Mouse (Mus musculus) CD8-positive naive resting alpha-beta T cell, adult 57 days (primary cell): ENCODE results near the gene Gm45618. TPM values are rescaled to one million over a fixed set of nuclear protein-coding genes. Genes with fewer than 3 reads are reported as not detected.

Experiments
- total RNA-seq: library from RNA; stranded (reverse); gene quantifications from one replicate; pipeline ENCODE4 v1.2.4, GENCODE M21; 2023

Gene Gm45618
- total RNA-seq, result not detected

DNA sequence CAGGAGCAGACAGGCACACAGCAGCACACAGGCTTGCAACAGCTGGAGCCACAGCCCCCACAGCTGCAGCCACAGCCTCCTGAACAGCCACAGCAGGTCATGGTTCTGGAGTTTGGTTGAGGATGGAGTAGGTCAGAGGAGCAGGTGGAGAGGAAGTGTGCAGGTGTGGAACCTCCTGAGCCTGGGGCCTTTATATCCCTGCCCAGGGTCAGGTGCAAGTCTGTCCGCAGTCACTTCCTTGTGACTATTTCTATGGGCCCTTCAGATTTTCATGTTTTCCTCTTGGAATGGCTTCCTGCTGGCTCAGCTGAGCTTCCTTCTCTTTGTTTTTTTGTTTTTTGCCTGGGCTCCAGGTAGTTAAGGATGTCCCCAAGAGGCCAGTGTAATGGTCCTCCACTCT is at the start of gene Gm45618:
TSS of gene Gm45618 (minus strand) at position 101 of the 400 bp plus-strand sequence.

DNA sequence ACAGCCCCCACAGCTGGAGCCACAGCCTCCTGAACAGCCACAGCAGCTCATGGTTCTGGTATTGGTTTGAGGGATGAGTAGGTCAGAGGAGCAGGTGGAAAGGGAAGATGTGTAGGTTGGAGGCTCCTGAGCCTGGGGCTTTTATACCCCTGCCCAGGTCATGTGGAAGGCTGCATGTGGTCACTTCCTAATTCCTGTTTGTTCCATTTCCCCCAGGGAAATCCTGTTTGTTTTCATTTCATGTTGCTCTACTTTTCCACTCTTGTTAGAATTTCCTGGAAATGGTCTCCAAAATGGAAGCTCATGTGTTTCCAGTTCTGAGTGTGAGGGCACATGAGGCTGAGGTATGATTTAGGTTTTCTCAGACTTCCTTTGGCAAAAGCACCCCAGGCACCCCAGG is 45.1 kb upstream of the Gm45618 start, which contains the start of gene Gm4553:
TSS of gene Gm4553 (minus strand) at position 101 of the 400 bp plus-strand sequence.

DNA sequence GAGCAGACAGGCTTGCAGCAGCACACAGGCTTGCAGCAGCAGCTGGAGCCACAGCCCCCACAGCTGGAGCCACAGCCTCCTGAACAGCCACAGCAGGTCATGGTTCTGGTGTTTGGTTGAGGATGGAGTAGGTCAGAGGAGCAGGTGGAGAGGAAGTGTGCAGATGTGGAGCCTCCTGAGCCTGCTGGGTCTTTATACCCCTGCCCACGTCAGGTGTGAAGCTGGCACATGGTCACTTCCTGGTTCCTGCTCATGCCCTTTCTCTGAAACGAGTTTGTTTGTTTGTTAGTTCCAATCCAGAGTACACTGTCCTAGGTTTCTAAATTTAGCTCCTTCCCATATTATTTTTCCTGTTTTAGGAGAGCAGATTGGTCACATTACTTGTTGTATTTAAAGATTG is 36.5 kb upstream of the Gm45618 start, which contains the start of gene Gm29735:
TSS of gene Gm29735 (minus strand) at position 101 of the 400 bp plus-strand sequence.

DNA sequence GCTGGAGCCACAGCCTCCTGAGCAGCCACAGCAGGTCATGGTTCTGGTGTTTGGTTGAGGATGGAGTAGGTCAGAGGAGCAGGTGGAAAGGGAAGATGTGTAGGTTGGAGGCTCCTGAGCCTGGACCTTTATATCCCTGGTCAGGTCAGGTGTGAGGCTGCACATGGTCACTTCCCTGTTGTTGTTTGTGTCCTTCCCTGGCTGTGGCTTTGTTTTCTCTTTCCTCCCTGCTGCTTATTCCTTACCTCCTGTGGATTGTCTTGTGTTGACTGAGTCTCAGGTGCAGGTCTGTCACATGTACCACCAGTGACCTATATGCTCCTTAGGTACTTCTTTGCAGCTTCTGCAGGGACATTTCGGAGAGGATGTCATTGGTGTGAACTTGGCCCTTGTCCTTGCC is 24.0 kb upstream of the Gm45618 start, which contains the start of gene Gm45337:
TSS of gene Gm45337 (minus strand) at position 101 of the 400 bp plus-strand sequence.

DNA sequence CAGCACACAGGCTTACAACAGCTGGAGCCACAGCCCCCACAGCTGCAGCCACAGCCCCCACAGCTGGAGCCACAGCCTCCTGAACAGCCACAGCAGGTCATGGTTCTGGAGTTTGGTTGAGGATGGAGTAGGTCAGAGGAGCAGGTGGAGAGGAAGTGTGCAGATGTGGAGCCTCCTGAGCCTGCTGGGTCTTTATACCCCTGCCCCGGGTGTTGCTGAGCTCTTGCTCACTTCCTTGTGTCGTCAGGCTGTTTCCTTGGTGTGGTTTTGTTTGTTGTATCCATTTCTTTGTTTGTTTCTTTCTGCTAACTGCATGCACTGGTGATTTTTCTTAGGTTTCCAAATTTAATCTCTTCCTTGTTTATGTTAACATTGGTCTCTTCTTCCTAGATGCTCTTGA is 15.4 kb upstream of the Gm45618 start, which contains the start of gene Gm39115:
TSS of gene Gm39115 (minus strand) at position 101 of the 400 bp plus-strand sequence.

GRCm38 (mm10) chr7:142095183-142095931 is 25.2 kb downstream of the Gm45618 start, which contains the start of gene Dusp8:
Gene Dusp8, minus strand, starts transcription at chr7:142095843.

Other genes starting within 250 kb of the Gm45618 start
- 65.4 TPM for gene Tollip, start 202.2 kb downstream of the Gm45618 start, total RNA-seq
- gene Brsk2, start 171.0 kb downstream of the Gm45618 start, total RNA-seq, result not detected
- gene Mob2, start 59.7 kb downstream of the Gm45618 start, total RNA-seq, result 56.5 TPM
- 3.0 TPM for gene Dusp8, start 24.9 kb downstream of the Gm45618 start, total RNA-seq
- gene Gm39115, start 15.3 kb upstream of the Gm45618 start, total RNA-seq, result not detected
- not detected for gene Gm45337, start 23.9 kb upstream of the Gm45618 start, total RNA-seq
- not detected for gene Gm29735, start 36.4 kb upstream of the Gm45618 start, total RNA-seq
- gene Gm4553, start 45.0 kb upstream of the Gm45618 start, total RNA-seq, result not detected
- not detected for gene Krtap5-2, start 55.3 kb upstream of the Gm45618 start, total RNA-seq
- gene Gm10153, start 69.7 kb upstream of the Gm45618 start, total RNA-seq, result not detected
- gene Krtap5-3, start 80.6 kb upstream of the Gm45618 start, total RNA-seq, result not detected
- not detected for gene Gm7579, start 91.1 kb upstream of the Gm45618 start, total RNA-seq
- gene Krtap5-5, start 109.2 kb upstream of the Gm45618 start, total RNA-seq, result not detected
- not detected for gene Gm40460, start 120.3 kb upstream of the Gm45618 start, total RNA-seq
- gene Gm2431, start 137.6 kb upstream of the Gm45618 start, total RNA-seq, result not detected
- gene Gm4559, start 153.6 kb upstream of the Gm45618 start, total RNA-seq, result not detected
- not detected for gene Krtap5-1, start 176.4 kb upstream of the Gm45618 start, total RNA-seq
- not detected for gene Krtap5-4, start 182.8 kb upstream of the Gm45618 start, total RNA-seq